Mouse (Mus musculus): ENCODE measurements around the gene Uba52.
A peak's percentile ranks its signal among the peaks of the same experiment; 100 is the strongest.

DNA sequence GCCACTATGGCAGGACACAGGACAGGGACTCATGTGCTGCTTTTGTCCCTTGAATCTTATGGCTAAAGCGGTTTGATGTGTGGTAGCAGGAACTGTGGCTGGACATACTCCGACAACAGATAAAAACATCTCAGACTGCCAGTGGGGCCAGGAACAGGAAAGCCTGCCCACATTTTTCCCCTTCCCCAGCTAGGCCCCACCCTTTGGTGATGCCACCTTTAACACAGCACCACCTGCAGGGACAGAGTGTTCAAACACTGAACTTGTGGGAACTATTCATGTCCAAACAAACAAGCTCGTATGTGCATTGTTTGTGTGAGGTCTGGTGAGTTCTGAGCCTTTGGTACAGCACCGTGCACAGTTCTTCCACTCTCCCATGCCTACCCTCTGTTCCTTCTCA is 47.7 kb upstream of the Uba52 start:
- TF ChIP-seq EP300 (IDR thresholded peaks at IDR 0.05; ENCODE audit: low read depth) (no peak), CTCF (IDR thresholded peaks at IDR 0.05; ENCODE audit: low read depth) (peak; percentile 59)

Measured in heart, postnatal 0 days (tissue).